Mouse (Mus musculus): ENCODE results near the gene Ephb1. TPM values are rescaled to one million over a fixed set of nuclear protein-coding genes. Genes with fewer than 3 reads are reported as not detected.
A peak's percentile ranks its signal among the peaks of the same experiment; 100 is the strongest.

Ephb1 gene
- polyA plus RNA-seq, 1 experiment from 2014 or later, result 1.7 TPM

DNA sequence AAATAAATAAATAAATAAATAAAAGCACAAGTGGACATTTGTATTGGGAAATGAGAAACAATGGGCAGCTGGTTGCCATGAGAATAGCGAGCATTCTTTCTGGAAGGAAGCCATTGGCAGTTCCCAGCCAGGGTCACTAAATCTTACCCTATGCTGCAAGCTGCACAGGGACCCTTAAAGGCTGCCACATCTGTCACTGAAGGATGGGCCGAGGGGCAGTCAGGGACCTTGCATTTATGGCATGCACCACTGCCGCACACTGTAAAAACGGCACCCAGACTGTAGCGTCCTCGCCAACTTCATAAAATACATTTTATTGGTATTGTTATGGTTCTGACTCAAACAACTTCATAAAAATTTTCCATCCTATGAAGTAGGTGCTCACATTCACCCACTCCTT is 39.1 kb downstream of the Ephb1 start:
- H3K36me3 ChIP-seq (ENCODE audit: control insufficient read depth, insufficient read depth, low read length), result no peaks in the 10 kb centered on the region
- no peak for ATAC-seq (ENCODE audit: insufficient number of reproducible peaks, insufficient read depth, low FRiP score, low read depth)
- H3K27ac ChIP-seq (replicated peaks in 1 of 2; ENCODE audit: control insufficient read depth in 1 of 2, insufficient read depth in 1 of 2, low read depth in 2 of 2, low read length in 2 of 2), result no peak overlapping the region
- no peaks in the 10 kb centered on the region for H3K4me1 ChIP-seq (ENCODE audit: control insufficient read depth in 2 of 2, insufficient read depth in 2 of 2, low read length in 2 of 2)
- no peak overlapping the region for H3K4me3 ChIP-seq (ENCODE audit: control insufficient read depth in 1 of 2, insufficient read depth in 1 of 2, low read depth in 1 of 2, low read length in 2 of 2)
- WGBS, result 88% methylated on average over 6 of the region's 6 CpGs
- no peaks in the 10 kb centered on the region for H3K27me3 ChIP-seq (ENCODE audit: control insufficient read depth, insufficient read depth, low read length)
- H3K9me3 ChIP-seq (ENCODE audit: control insufficient read depth, low read length), result no peaks in the 10 kb centered on the region
- no peak overlapping the region for H3K4me2 ChIP-seq (ENCODE audit: low read length)
- H3K9ac ChIP-seq (ENCODE audit: low read length), result no peak overlapping the region

DNA sequence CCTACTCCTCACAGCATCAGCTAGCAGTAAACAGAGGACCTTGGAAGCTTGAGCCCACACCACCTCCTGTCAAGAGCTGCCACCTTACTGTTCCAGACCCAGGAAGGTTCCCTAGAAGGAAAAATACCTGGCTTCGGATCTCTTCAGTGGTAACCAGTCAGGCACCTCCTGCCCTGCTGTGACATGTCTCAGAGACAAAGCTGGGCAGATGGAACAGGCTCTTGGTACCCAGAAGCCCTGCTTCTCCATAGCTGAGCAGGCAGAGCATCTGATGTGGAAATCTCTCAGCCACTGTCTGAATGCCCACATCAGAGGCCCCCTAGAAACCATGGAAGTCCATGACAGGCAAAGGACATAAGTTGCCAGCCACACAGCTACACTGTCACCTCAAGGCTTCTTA is 39.7 kb downstream of the Ephb1 start:
- Histone ChIP-seq H3K9me3 (ENCODE audit: control insufficient read depth, low read length) (no peaks in the 10 kb centered on the region), H3K4me1 (ENCODE audit: control insufficient read depth in 2 of 2, insufficient read depth in 2 of 2, low read length in 2 of 2) (no peaks in the 10 kb centered on the region), H3K9ac (ENCODE audit: low read length) (no peak overlapping the region), H3K27me3 (ENCODE audit: control insufficient read depth, insufficient read depth, low read length) (no peaks in the 10 kb centered on the region), H3K27ac (replicated peaks in 1 of 2; ENCODE audit: control insufficient read depth in 1 of 2, insufficient read depth in 1 of 2, low read depth in 2 of 2, low read length in 2 of 2) (no peak overlapping the region), H3K4me2 (ENCODE audit: low read length) (no peak overlapping the region), H3K4me3 (ENCODE audit: control insufficient read depth in 1 of 2, insufficient read depth in 1 of 2, low read depth in 1 of 2, low read length in 2 of 2) (no peak overlapping the region), H3K36me3 (ENCODE audit: control insufficient read depth, insufficient read depth, low read length) (no peaks in the 10 kb centered on the region)
- ATAC-seq (ENCODE audit: insufficient number of reproducible peaks, insufficient read depth, low FRiP score, low read depth), result no peak
- WGBS, result 76% methylated on average over 1 of the region's 1 CpGs

DNA sequence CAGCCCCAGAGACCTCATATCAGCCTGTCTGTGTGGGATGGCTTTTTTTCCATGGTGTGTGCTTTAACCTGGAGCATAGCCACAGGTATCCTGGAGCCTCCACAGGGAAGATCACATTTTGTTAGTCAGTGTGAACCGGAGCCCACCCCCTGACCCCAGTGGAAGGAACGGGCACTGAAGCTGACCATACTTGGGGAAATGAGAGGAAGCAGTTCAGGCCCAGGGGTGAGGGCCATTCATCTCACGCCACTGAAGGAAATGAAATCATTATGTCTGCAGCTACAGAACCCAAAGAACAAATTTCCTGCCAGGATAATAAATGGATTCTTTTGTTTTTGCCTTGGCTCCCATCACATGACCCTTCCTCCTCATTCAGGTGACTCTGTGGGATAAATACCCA is 44.1 kb downstream of the Ephb1 start:
- WGBS, result 46% methylated on average over 3 of the region's 3 CpGs
- Histone ChIP-seq H3K27me3 (ENCODE audit: control insufficient read depth, insufficient read depth, low read length) (no peaks in the 10 kb centered on the region), H3K4me3 (ENCODE audit: control insufficient read depth in 1 of 2, insufficient read depth in 1 of 2, low read depth in 1 of 2, low read length in 2 of 2) (no peak overlapping the region), H3K9ac (ENCODE audit: low read length) (no peak overlapping the region), H3K4me2 (ENCODE audit: low read length) (no peak overlapping the region), H3K27ac (replicated peaks in 1 of 2; ENCODE audit: control insufficient read depth in 1 of 2, insufficient read depth in 1 of 2, low read depth in 2 of 2, low read length in 2 of 2) (peak overlapping the region; percentile 45 to 48), H3K36me3 (ENCODE audit: control insufficient read depth, insufficient read depth, low read length) (no peaks in the 10 kb centered on the region), H3K4me1 (ENCODE audit: control insufficient read depth in 2 of 2, insufficient read depth in 2 of 2, low read length in 2 of 2) (peaks cover 7 to 10% of the 10 kb centered on the region in 2 experiments; a peak in 2 of 4 replicates), H3K9me3 (ENCODE audit: control insufficient read depth, low read length) (no peaks in the 10 kb centered on the region)
- no peak for ATAC-seq (ENCODE audit: insufficient number of reproducible peaks, insufficient read depth, low FRiP score, low read depth)

DNA sequence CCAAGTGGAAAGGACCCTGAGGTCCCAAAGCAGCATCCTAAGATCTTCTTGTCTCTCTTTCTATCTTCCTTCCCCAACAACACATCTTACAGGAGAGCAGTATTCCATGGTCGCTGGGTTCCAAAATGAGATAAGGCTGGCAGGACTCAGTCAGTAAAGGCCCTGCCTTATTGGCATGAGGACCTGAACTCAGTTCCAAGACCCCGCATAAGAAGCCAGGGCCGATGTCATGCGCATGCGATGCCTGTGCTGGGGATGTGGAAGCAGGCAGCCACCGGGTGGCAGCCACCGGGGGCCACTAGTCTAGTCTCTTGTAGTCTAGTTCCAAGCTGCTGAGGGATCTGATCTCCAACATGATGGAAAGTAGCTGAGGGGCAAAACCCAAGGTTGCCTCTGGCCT is 45.2 kb downstream of the Ephb1 start:
- Histone ChIP-seq H3K4me2 (ENCODE audit: low read length) (no peak overlapping the region), H3K9ac (ENCODE audit: low read length) (no peak overlapping the region), H3K27ac (replicated peaks in 1 of 2; ENCODE audit: control insufficient read depth in 1 of 2, insufficient read depth in 1 of 2, low read depth in 2 of 2, low read length in 2 of 2) (no peak overlapping the region), H3K27me3 (ENCODE audit: control insufficient read depth, insufficient read depth, low read length) (0 out of 2 replicates have a peak, but pooled peaks cover 1% of the 10 kb centered on the region), H3K36me3 (ENCODE audit: control insufficient read depth, insufficient read depth, low read length) (no peaks in the 10 kb centered on the region), H3K9me3 (ENCODE audit: control insufficient read depth, low read length) (no peaks in the 10 kb centered on the region), H3K4me3 (ENCODE audit: control insufficient read depth in 1 of 2, insufficient read depth in 1 of 2, low read depth in 1 of 2, low read length in 2 of 2) (no peak overlapping the region), H3K4me1 (ENCODE audit: control insufficient read depth in 2 of 2, insufficient read depth in 2 of 2, low read length in 2 of 2) (peaks cover 7 to 10% of the 10 kb centered on the region in 2 experiments; a peak in 2 of 4 replicates)
- ATAC-seq (ENCODE audit: insufficient number of reproducible peaks, insufficient read depth, low FRiP score, low read depth), result no peak
- WGBS, result 86% methylated on average over 7 of the region's 7 CpGs

DNA sequence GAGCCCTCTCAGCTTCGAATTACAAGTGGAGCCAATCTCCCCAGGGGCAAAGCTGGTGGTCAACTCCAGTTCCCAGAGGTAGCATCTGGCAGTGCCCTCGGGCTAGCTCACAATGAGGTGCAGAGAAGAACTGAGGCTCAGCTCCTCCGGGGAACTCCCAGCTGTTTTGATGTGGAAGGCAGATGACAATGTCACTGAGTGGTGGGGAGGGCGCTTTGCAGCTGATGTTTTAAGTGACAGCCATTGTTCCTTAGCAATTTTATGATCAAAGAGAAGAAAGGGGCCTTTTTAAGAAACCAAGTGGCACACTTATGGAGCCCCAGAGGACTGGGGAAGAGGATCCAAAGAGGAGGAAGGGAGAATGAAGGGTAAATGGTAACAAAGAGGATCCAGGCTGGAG is 46.8 kb downstream of the Ephb1 start:
- no peaks in the 10 kb centered on the region for H3K9me3 ChIP-seq (ENCODE audit: control insufficient read depth, low read length)
- ATAC-seq (ENCODE audit: insufficient number of reproducible peaks, insufficient read depth, low FRiP score, low read depth), result no peak
- no peaks in the 10 kb centered on the region for H3K36me3 ChIP-seq (ENCODE audit: control insufficient read depth, insufficient read depth, low read length)
- peaks cover 7 to 10% of the 10 kb centered on the region in 2 experiments; a peak in 2 of 4 replicates for H3K4me1 ChIP-seq (ENCODE audit: control insufficient read depth in 2 of 2, insufficient read depth in 2 of 2, low read length in 2 of 2)
- no peak overlapping the region for H3K4me2 ChIP-seq (ENCODE audit: low read length)
- 0 out of 2 replicates have a peak, but pooled peaks cover 5% of the 10 kb centered on the region for H3K27me3 ChIP-seq (ENCODE audit: control insufficient read depth, insufficient read depth, low read length)
- H3K9ac ChIP-seq (ENCODE audit: low read length), result no peak overlapping the region
- 0 out of 4 replicates have a peak overlapping the region, but pooled peaks of 1 of the 2 experiments have one; percentile 41 for H3K27ac ChIP-seq (replicated peaks in 1 of 2; ENCODE audit: control insufficient read depth in 1 of 2, insufficient read depth in 1 of 2, low read depth in 2 of 2, low read length in 2 of 2)
- H3K4me3 ChIP-seq (ENCODE audit: control insufficient read depth in 1 of 2, insufficient read depth in 1 of 2, low read depth in 1 of 2, low read length in 2 of 2), result no peak overlapping the region
- 56% methylated on average over 4 of the region's 4 CpGs for WGBS

DNA sequence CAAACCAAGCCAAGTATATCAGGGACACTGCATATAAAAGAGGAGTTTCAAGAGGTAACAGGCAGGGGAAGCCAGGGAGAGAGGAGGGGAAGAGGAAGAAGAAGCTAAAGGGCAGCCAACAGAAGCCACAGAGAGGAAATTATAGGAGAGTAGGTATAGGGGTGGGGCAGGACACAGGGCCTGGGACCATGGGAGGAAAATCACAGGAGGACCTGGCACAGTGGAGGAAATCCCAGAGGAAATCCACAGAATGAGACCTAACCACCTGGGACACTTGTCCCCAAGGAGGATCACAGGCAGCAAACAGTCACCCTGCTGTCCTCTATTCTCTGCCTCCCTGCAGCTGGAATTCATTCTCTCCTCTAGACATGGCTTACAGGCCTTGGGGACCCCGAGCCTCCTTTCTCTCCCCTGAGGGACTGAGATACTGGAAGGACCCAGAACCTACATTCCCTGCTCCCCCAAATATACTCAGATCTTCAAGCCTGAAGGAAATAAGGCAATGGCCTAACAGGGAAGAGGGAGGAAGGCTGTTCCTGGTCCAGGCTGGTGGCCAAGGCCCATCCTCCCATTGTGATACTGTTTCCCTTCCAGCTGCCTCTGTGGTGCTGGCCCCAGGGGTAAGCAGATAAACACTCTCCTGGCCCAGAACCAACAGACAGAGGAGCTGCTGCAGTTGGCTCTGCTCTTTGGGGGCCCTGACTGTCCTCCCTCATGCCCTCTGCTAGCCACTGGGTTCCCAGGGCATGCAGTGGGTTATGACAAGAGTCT is 47.7 kb downstream of the Ephb1 start:
- 0 out of 2 replicates have a peak, but pooled peaks have one; percentile 35 for ATAC-seq (ENCODE audit: insufficient number of reproducible peaks, insufficient read depth, low FRiP score, low read depth)
- no peak overlapping the region for H3K4me3 ChIP-seq (ENCODE audit: control insufficient read depth in 1 of 2, insufficient read depth in 1 of 2, low read depth in 1 of 2, low read length in 2 of 2)
- H3K9me3 ChIP-seq (ENCODE audit: control insufficient read depth, low read length), result no peaks in the 10 kb centered on the region
- WGBS, result 60% methylated on average over 1 of the region's 1 CpGs
- peaks cover 7 to 10% of the 10 kb centered on the region in 2 experiments; a peak in 2 of 4 replicates for H3K4me1 ChIP-seq (ENCODE audit: control insufficient read depth in 2 of 2, insufficient read depth in 2 of 2, low read length in 2 of 2)
- H3K9ac ChIP-seq (ENCODE audit: low read length), result no peak overlapping the region
- no peak overlapping the region for H3K4me2 ChIP-seq (ENCODE audit: low read length)
- no peaks in the 10 kb centered on the region for H3K36me3 ChIP-seq (ENCODE audit: control insufficient read depth, insufficient read depth, low read length)
- H3K27me3 ChIP-seq (ENCODE audit: control insufficient read depth, insufficient read depth, low read length), result peaks cover 10% of the 10 kb centered on the region; the same call in 1 of the 2 replicates
- H3K27ac ChIP-seq (replicated peaks in 1 of 2; ENCODE audit: control insufficient read depth in 1 of 2, insufficient read depth in 1 of 2, low read depth in 2 of 2, low read length in 2 of 2), result peak overlapping the region; percentile 41 to 51; a peak in 2 of 4 replicates

DNA sequence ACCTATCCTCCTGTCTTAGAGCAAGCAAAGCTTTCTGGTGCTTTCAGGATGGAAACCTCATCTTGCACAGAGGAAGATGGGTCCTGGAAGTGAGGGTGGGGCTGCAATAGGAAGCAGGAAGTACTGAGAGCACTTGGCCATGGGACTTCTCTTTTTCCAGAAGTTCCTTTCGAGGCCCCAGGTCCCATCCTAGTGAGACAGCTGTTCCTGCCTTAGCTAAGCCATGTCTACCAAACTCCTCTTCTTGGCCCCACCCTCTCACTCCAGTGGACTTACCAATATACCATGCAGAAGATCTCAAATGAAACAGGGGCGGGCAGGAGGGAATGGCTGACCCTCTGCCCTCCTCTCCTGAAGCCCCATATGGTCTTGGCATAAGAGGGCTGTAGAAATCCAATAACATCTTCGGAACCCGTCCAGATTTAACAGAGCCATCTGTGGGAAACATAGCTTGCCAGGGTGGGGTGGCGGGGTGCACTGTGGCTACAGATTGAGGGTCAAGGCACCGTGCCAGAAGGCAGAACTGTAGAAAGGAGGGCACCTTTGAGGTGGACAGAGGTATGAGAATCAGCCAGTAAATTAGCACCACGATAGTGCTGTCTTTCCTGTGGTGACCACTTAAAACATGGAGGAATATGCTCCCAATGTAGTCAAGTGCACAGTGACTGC is 48.9 kb downstream of the Ephb1 start:
- ATAC-seq (ENCODE audit: insufficient number of reproducible peaks, insufficient read depth, low FRiP score, low read depth), result no peak
- Histone ChIP-seq H3K27ac (replicated peaks in 1 of 2; ENCODE audit: control insufficient read depth in 1 of 2, insufficient read depth in 1 of 2, low read depth in 2 of 2, low read length in 2 of 2) (no peak overlapping the region), H3K36me3 (ENCODE audit: control insufficient read depth, insufficient read depth, low read length) (no peaks in the 10 kb centered on the region), H3K9me3 (ENCODE audit: control insufficient read depth, low read length) (no peaks in the 10 kb centered on the region), H3K4me2 (ENCODE audit: low read length) (no peak overlapping the region), H3K4me3 (ENCODE audit: control insufficient read depth in 1 of 2, insufficient read depth in 1 of 2, low read depth in 1 of 2, low read length in 2 of 2) (no peak overlapping the region), H3K4me1 (ENCODE audit: control insufficient read depth in 2 of 2, insufficient read depth in 2 of 2, low read length in 2 of 2) (peaks cover 7 to 10% of the 10 kb centered on the region in 2 experiments; a peak in 2 of 4 replicates), H3K9ac (ENCODE audit: low read length) (no peak overlapping the region), H3K27me3 (ENCODE audit: control insufficient read depth, insufficient read depth, low read length) (peaks cover 15% of the 10 kb centered on the region; the same call in 1 of the 2 replicates)
- 90% methylated on average over 7 of the region's 7 CpGs for WGBS

Data from heart, embryonic 14.5 days (tissue).